Mouse (Mus musculus): ENCODE data around the gene 8030411F24Rik.

DNA sequence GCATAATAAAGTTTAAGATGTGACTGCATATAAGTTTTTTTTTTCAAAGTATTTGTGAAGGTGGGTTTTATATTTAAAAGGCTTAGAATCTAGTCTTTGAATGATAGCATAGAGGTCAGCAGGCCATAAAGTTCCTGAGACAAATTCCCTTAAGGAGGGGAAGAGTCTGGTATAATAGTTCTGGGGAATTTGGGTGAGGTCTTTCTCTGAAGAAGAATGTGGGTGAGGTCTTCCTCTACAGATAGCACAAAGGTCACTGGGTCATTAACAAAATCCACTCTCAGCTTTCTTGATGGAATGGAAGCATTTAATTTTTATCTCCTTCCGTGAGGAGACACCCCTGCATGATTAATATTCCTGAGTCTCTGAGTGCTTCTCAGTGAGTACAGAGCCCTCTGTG lies 44.2 kb downstream of the 8030411F24Rik start:
- no peak for TF ChIP-seq CTCF (IDR thresholded peaks at IDR 0.05; ENCODE audit: insufficient read depth, low read depth, low read length)
- no peak for TF ChIP-seq POLR2A (IDR thresholded peaks at IDR 0.05; ENCODE audit: insufficient read depth, low read depth, low read length)

Measured in olfactory bulb, adult 2 months (tissue).